Mouse (Mus musculus) myocyte (in vitro differentiated cells): ENCODE results near the gene Hist1h1t. TPM values are rescaled to one million over a fixed set of nuclear protein-coding genes. Genes with fewer than 3 reads are reported as not detected.
A peak's percentile ranks its signal among the peaks of the same experiment; 100 is the strongest.

Experiments used
- H3K27me3 ChIP-seq: one replicate; pipeline ENCODE4 v1.6.1; 2011; ENCODE audit not compliant: control insufficient read depth, insufficient read depth, insufficient read length
- H3K36me3 ChIP-seq: one replicate; pipeline ENCODE4 v1.6.1; 2011; ENCODE audit not compliant: control insufficient read depth, insufficient read depth
- H3K4me2 ChIP-seq: one replicate; pipeline ENCODE4 v1.6.1; 2011; ENCODE audit warnings: low read depth, control low read depth
- H3K4me3 ChIP-seq: one replicate; pipeline ENCODE4 v1.5.1; 2011; ENCODE audit warnings: mild to moderate bottlenecking, control low read depth, moderate library complexity
- H3K79me2 ChIP-seq: one replicate; pipeline ENCODE4 v1.6.1; 2011; ENCODE audit not compliant: control insufficient read depth, insufficient read depth
- H3ac ChIP-seq: one replicate; pipeline ENCODE4 v1.6.1; 2011; ENCODE audit not compliant: control insufficient read depth, insufficient read length
- CEBPB ChIP-seq: IDR thresholded peaks from 2 replicates; pipeline ENCODE4 v1.6.1; 2011; ENCODE audit warnings: mild to moderate bottlenecking, moderate library complexity; ENCODE audit not compliant: poor library complexity, insufficient read depth, severe bottlenecking
- E2F4 ChIP-seq: IDR thresholded peaks from one replicate; pipeline ENCODE4 v1.6.1; 2011; ENCODE audit warnings: mild to moderate bottlenecking, control low read depth, moderate library complexity; ENCODE audit not compliant: insufficient read depth
- MAX ChIP-seq: IDR thresholded peaks from one replicate; pipeline ENCODE4 v1.6.1; 2011; ENCODE audit warnings: low read depth, mild to moderate bottlenecking, control low read depth
- MYOD1 ChIP-seq, 3 experiments: IDR thresholded peaks; one replicate each; pipeline ENCODE4 v1.6.1; 2011; ENCODE audit warnings: control low read depth in 2 of 3, low read depth in 2 of 3, mild to moderate bottlenecking in 2 of 3, moderate library complexity in 1 of 3; ENCODE audit not compliant: insufficient read length in 2 of 3, control insufficient read depth in 1 of 3
- MYOG ChIP-seq, 3 experiments: IDR thresholded peaks; one replicate each; pipeline ENCODE4 v1.6.1; 2011; ENCODE audit warnings: control low read depth in 2 of 3, low read depth in 2 of 3, mild to moderate bottlenecking in 2 of 3; ENCODE audit not compliant: insufficient read length in 2 of 3, control insufficient read depth in 1 of 3, insufficient read depth in 1 of 3
- POLR2A ChIP-seq: IDR thresholded peaks from one replicate; pipeline ENCODE4 v1.6.1; 2011; ENCODE audit warnings: low read depth, mild to moderate bottlenecking, control low read depth, moderate library complexity; ENCODE audit not compliant: insufficient read length
- POLR2AphosphoS2 ChIP-seq: IDR thresholded peaks from one replicate; pipeline ENCODE4 v1.6.1; 2011; ENCODE audit warnings: low read depth, control low read depth; ENCODE audit not compliant: insufficient read length
- REST ChIP-seq: IDR thresholded peaks from one replicate; pipeline ENCODE4 v1.6.1; 2011; ENCODE audit warnings: mild to moderate bottlenecking, control low read depth, moderate library complexity; ENCODE audit not compliant: insufficient read depth, insufficient read length
- SRF ChIP-seq: IDR thresholded peaks from one replicate; pipeline ENCODE4 v1.6.1; 2011; ENCODE audit warnings: low read depth; ENCODE audit not compliant: control insufficient read depth, insufficient read length
- TCF12 ChIP-seq: IDR thresholded peaks from one replicate; pipeline ENCODE4 v1.6.1; 2011; ENCODE audit warnings: mild to moderate bottlenecking, control low read depth; ENCODE audit not compliant: poor library complexity, insufficient read depth, severe bottlenecking
- TCF3 ChIP-seq: IDR thresholded peaks from one replicate; pipeline ENCODE4 v1.6.1; 2011; ENCODE audit warnings: low read depth, control low read depth; ENCODE audit not compliant: insufficient read length
- USF1 ChIP-seq: IDR thresholded peaks from one replicate; pipeline ENCODE4 v1.6.1; 2011; ENCODE audit warnings: low read depth, mild to moderate bottlenecking, control low read depth, moderate library complexity
- polyA plus RNA-seq: library from polyadenylated mRNA; unstranded; fragments of >200 nt; fragmentation: generic; extraction: Trizol; gene quantifications from one replicate; pipeline ENCODE4 v1.2.1, GENCODE M21; 2012; ENCODE audit warnings: missing spikeins

Gene Hist1h1t
- polyA plus RNA-seq, 1 experiment = 0.05 TPM

DNA sequence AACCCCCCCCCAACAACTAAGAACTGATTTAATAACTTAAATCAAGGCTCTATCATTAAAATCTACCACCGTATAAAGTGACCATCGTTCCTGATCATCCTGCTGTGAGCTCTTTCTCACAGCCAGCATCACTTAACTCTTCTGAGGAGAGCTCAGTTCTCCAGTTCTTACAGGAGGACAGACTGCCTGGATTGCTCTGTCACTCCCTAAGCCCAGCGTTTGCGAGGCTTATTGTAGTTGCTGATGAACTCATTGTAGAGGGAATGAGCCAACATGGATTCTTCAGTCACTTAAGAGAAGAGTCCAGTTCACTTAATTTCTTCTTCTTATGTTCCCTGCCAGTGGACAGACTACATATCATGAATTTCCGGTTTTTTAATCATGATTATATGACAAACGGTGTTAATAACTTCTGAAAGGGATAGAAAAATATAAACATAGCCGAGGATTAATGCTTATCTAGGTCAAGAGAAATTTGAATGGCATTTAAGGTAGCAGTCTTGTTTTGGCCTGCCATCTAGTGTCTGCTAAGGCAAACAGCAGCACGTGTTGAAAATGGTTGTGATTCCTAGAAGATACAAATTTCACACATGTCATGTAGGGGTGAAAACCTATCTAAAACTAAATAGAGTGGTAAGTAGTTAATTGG, 36.7 kb downstream of the Hist1h1t start:
- no peaks in the 10 kb centered on the region for H3K36me3 ChIP-seq
- no peaks in the 10 kb centered on the region for H3K27me3 ChIP-seq
- TF ChIP-seq MYOD1 (IDR thresholded peaks at IDR 0.05; ENCODE audit: control insufficient read depth in 1 of 3, insufficient read length in 2 of 3, low read depth in 2 of 3) = no peak
- TF ChIP-seq TCF12 = no peak
- no peak for TF ChIP-seq E2F4
- TF ChIP-seq SRF = no peak
- no peak for TF ChIP-seq TCF3
- TF ChIP-seq POLR2AphosphoS2 = no peak
- TF ChIP-seq MAX = no peak
- TF ChIP-seq CEBPB = no peak
- no peak for TF ChIP-seq POLR2A
- TF ChIP-seq REST = no peak
- TF ChIP-seq MYOG (IDR thresholded peaks at IDR 0.05; ENCODE audit: control insufficient read depth in 1 of 3, insufficient read depth in 1 of 3, insufficient read length in 2 of 3, low read depth in 2 of 3) = no peak
- TF ChIP-seq USF1 = no peak
- no peak overlapping the region for H3K4me2 ChIP-seq
- no peaks in the 10 kb centered on the region for H3K79me2 ChIP-seq
- H3ac ChIP-seq = no peak overlapping the region
- H3K4me3 ChIP-seq = no peak overlapping the region

DNA sequence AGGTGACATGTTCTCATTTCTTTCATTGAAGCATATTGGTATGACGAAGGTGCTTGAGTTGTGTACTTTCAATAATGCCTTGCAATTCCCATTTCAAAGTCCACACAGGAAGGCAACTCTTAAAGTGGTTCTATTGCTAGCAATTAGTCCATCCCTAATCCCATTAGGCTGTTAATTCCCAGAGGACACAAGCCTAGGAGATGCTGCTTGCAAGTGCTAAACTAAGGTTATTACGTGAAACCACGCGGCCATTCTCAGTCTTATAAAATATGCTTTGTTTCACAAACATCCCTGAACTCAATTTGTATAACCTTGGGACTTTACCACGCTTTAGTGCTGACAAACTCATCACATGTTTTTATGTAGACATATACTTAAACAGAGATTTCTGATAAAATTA, 41.5 kb downstream of the Hist1h1t start:
- H3K4me3 ChIP-seq = no peak overlapping the region
- H3K79me2 ChIP-seq = no peaks in the 10 kb centered on the region
- no peak overlapping the region for H3K4me2 ChIP-seq
- H3K27me3 ChIP-seq = no peaks in the 10 kb centered on the region
- TF ChIP-seq POLR2AphosphoS2 (no peak), POLR2A (no peak), MYOG (IDR thresholded peaks at IDR 0.05; ENCODE audit: control insufficient read depth in 1 of 3, insufficient read depth in 1 of 3, insufficient read length in 2 of 3, low read depth in 2 of 3) (no peak), SRF (no peak), MYOD1 (IDR thresholded peaks at IDR 0.05; ENCODE audit: control insufficient read depth in 1 of 3, insufficient read length in 2 of 3, low read depth in 2 of 3) (no peak), USF1 (no peak)
- H3ac ChIP-seq = no peak overlapping the region
- H3K36me3 ChIP-seq = no peaks in the 10 kb centered on the region

DNA sequence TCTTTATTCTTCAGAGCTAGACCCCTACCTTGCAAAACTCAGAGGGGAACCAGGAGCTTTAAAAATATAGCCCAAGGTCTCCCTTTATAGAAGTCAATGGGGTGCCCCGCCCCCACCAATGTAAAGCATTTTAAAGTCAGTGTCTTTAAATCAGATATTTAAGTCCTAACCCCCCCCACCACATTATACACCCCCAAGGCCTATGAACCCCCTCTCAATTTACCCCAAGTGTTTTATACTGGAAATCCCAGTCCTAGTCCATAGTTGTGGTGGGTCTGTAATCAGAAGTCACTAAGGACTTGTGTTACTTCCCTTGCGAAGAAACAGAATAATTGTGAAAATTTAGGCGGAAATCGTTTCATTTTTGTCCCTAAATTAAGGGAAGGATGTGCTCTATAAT, 42.4 kb downstream of the Hist1h1t start:
- Histone ChIP-seq H3K36me3 (no peaks in the 10 kb centered on the region), H3K79me2 (no peaks in the 10 kb centered on the region), H3K4me2 (peak overlapping the region; percentile 69), H3K4me3 (peak overlapping the region; percentile 47), H3ac (no peak overlapping the region), H3K27me3 (no peaks in the 10 kb centered on the region)
- TF ChIP-seq POLR2A (no peak), MAX (no peak), REST (no peak), CEBPB (no peak), TCF12 (no peak), MYOG (IDR thresholded peaks at IDR 0.05; ENCODE audit: control insufficient read depth in 1 of 3, insufficient read depth in 1 of 3, insufficient read length in 2 of 3, low read depth in 2 of 3) (no peak), TCF3 (no peak), E2F4 (no peak), POLR2AphosphoS2 (no peak), USF1 (no peak), MYOD1 (IDR thresholded peaks at IDR 0.05; ENCODE audit: control insufficient read depth in 1 of 3, insufficient read length in 2 of 3, low read depth in 2 of 3) (no peak), SRF (no peak)

DNA sequence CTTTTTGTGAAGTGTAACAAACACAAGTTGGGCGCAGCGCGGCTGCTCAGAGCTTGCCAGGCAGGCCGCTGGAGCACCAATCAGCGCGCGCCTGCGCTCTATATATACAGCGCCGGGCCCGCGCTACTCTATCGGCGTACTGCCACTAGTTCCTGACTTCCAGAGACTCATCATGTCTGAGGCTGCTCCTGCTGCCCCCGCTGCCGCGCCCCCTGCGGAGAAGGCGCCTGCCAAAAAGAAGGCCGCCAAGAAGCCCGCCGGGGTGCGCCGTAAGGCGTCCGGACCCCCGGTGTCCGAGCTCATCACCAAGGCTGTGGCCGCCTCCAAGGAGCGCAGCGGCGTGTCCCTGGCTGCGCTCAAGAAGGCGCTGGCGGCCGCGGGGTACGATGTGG, 43.1 kb downstream of the Hist1h1t start, which contains the start of gene Hist1h1c:
Gene Hist1h1c (plus strand): TSS at position 132 of the 392 bp plus-strand sequence.
- no peak for TF ChIP-seq MYOD1 (IDR thresholded peaks at IDR 0.05; ENCODE audit: control insufficient read depth in 1 of 3, insufficient read length in 2 of 3, low read depth in 2 of 3)
- TF ChIP-seq E2F4 = no peak
- no peak for TF ChIP-seq MAX
- TF ChIP-seq SRF = no peak
- no peak for TF ChIP-seq TCF12
- no peak for TF ChIP-seq CEBPB
- TF ChIP-seq POLR2A = peak; percentile 96
- no peak for TF ChIP-seq MYOG (IDR thresholded peaks at IDR 0.05; ENCODE audit: control insufficient read depth in 1 of 3, insufficient read depth in 1 of 3, insufficient read length in 2 of 3, low read depth in 2 of 3)
- peak; percentile 99 for TF ChIP-seq POLR2AphosphoS2
- no peak for TF ChIP-seq USF1
- TF ChIP-seq TCF3 = no peak
- TF ChIP-seq REST = no peak
- Histone ChIP-seq H3K27me3 (no peaks in the 10 kb centered on the region), H3K4me3 (peak within 1 kb of the TSS; percentile 47), H3K4me2 (peak within 1 kb of the TSS; percentile 85), H3ac (no peak within 1 kb of the TSS), H3K36me3 (no peaks in the 10 kb centered on the region), H3K79me2 (no peaks in the 10 kb centered on the region)
